9 mouse cellular contexts compared by ENCODE assay signal in genomic region chr1:74415143-74415542, GRCm38 (mm10). TPM values are rescaled to one million over a fixed set of nuclear protein-coding genes. Genes with fewer than 3 reads are reported as not detected.
DNase-seq lines count a peak whose midpoint lies in the region; ATAC-seq and TF ChIP-seq lines count a peak whose summit lies in the region.
"Had no signal": no experiment of that assay in that cellular context is flagged by ENCODE, and none has a peak within 500 bp of the region (broad histone marks: within the 10 kb centered on the region; RNA-seq: fewer than 3 reads in every experiment).

No protein-coding gene starts in this region.

- no peak overlapping the region for H3K27ac ChIP-seq in intestine, embryonic 15.5 days
- no peak overlapping the region for H3K27ac ChIP-seq in liver, postnatal 0 days (ENCODE audit: low read depth)
- no peak overlapping the region for H3K27ac ChIP-seq in hindbrain, embryonic 12.5 days

- H3K36me3 ChIP-seq in intestine, embryonic 15.5 days, result no peaks in the 10 kb centered on the region
- no peaks in the 10 kb centered on the region for H3K36me3 ChIP-seq in liver, postnatal 0 days (replicated peaks; ENCODE audit: insufficient read depth, low read length)
- no peaks in the 10 kb centered on the region for H3K36me3 ChIP-seq in hindbrain, embryonic 12.5 days

- DNase-seq in gastrocnemius, postnatal 10 days, result peak; percentile 23
- DNase-seq in gastrocnemius, adult 18-20 months (ENCODE audit: low spot score), result no peak
- DNase-seq in Muller cell, postnatal 12 days (ENCODE audit: inconsistent ontology term), result peak; percentile 60
- peak; percentile 85 for DNase-seq in liver, postnatal 0 days
- no peak for DNase-seq in frontal cortex, adult 2 months (ENCODE audit: extremely low spot score in 1 of 2, low spot score in 1 of 2)
- DNase-seq in urinary bladder, adult 2 months (ENCODE audit: low spot score), result no peak

- H3K4me2 ChIP-seq in intestine, embryonic 15.5 days (replicated peaks), result no peak overlapping the region
- H3K4me2 ChIP-seq in liver, postnatal 0 days (ENCODE audit: low read depth, low read length), result no peak overlapping the region
- no peak overlapping the region for H3K4me2 ChIP-seq in hindbrain, embryonic 12.5 days (replicated peaks)

- H3K4me3 ChIP-seq in intestine, embryonic 15.5 days (replicated peaks), result no peak overlapping the region
- H3K4me3 ChIP-seq in liver, postnatal 0 days (ENCODE audit: low read depth, low read length), result no peak overlapping the region
- H3K4me3 ChIP-seq in hindbrain, embryonic 12.5 days, result no peak overlapping the region

- no peaks in the 10 kb centered on the region for H3K9me3 ChIP-seq in intestine, embryonic 15.5 days
- H3K9me3 ChIP-seq in liver, postnatal 0 days (ENCODE audit: low read length), result no peaks in the 10 kb centered on the region
- H3K9me3 ChIP-seq in hindbrain, embryonic 12.5 days (replicated peaks), result no peaks in the 10 kb centered on the region

- TF ChIP-seq EP300 in liver, postnatal 0 days (IDR thresholded peaks at IDR 0.05; ENCODE audit: low read depth), result no peak

- no peaks in the 10 kb centered on the region for H3K27me3 ChIP-seq in intestine, embryonic 15.5 days (replicated peaks)
- no peaks in the 10 kb centered on the region for H3K27me3 ChIP-seq in liver, postnatal 0 days (ENCODE audit: insufficient read depth, low read length)
- H3K27me3 ChIP-seq in hindbrain, embryonic 12.5 days, result no peaks in the 10 kb centered on the region

- no peak overlapping the region for H3K9ac ChIP-seq in intestine, embryonic 15.5 days
- H3K9ac ChIP-seq in liver, postnatal 0 days (replicated peaks), result no peak overlapping the region
- no peak overlapping the region for H3K9ac ChIP-seq in hindbrain, embryonic 12.5 days

- peaks cover 10% of the 10 kb centered on the region; the same call in 1 of the 2 replicates for H3K4me1 ChIP-seq in intestine, embryonic 15.5 days (replicated peaks)
- H3K4me1 ChIP-seq in liver, postnatal 0 days (ENCODE audit: insufficient read depth), result peaks cover 5% of the 10 kb centered on the region; the same call in 1 of the 2 replicates
- no peaks in the 10 kb centered on the region for H3K4me1 ChIP-seq in hindbrain, embryonic 12.5 days

- peak; percentile 72 for ATAC-seq in intestine, embryonic 15.5 days
- ATAC-seq in liver, postnatal 0 days, result peak; percentile 87
- no peak for ATAC-seq in hindbrain, embryonic 12.5 days (ENCODE audit: low FRiP score)

- 54% methylated on average over 4 of the region's 4 CpGs for WGBS in intestine, embryonic 15.5 days
- WGBS in liver, postnatal 0 days (ENCODE audit: insufficient replicate concordance), result 45% methylated on average over 4 of the region's 4 CpGs
- WGBS in hindbrain, embryonic 12.5 days, result 39% methylated on average over 4 of the region's 4 CpGs

- TF ChIP-seq CTCF in liver, postnatal 0 days (IDR thresholded peaks at IDR 0.05; ENCODE audit: low read depth), result no peak

RNA-seq across cellular contexts. Expression of gene Vil1, which starts 6.0 kb away (rescaled TPM):
- total RNA-seq in gastrocnemius, postnatal 10 days (2021), result under 1 TPM; 0.09 to 0.16 TPM
- total RNA-seq in gastrocnemius, adult 18-20 months (2021), result under 1 TPM in 1 of 2 experiments, not detected in 1; 0.11 TPM
- polyA plus RNA-seq in intestine, embryonic 15.5 days (2015; fragmentation: Nextera tagmentation; extraction: Ambion mirVana), result 135 and 146 TPM in 2 replicates
- polyA plus RNA-seq in liver, postnatal 0 days (2015; fragmentation: Nextera tagmentation; extraction: Ambion mirVana), result 0.13 and 0.19 TPM in 2 replicates
- polyA plus RNA-seq in frontal cortex, adult 2 months (2012; rRNA removed), result 0.42 and 0.82 TPM in 2 replicates
- 0.07 and 0.10 TPM in 2 replicates for polyA plus RNA-seq in urinary bladder, adult 2 months (2012; rRNA removed)
- 0.09 and 0.14 TPM in 2 replicates for polyA plus RNA-seq in hindbrain, embryonic 12.5 days (2016; fragmentation: Nextera tagmentation; extraction: Ambion mirVana)
- polyA plus RNA-seq: spleen, adult 2 months had no signal

RNA-seq across cellular contexts. Expression of gene Ctdsp1, which starts 23.8 kb away (rescaled TPM):
- total RNA-seq in gastrocnemius, postnatal 10 days (2021), result 100 to 1,000 TPM in 1 of 2 experiments, 10 to 100 TPM in 1; 99.4 to 103 TPM
- total RNA-seq in gastrocnemius, adult 18-20 months (2021), result 100 to 1,000 TPM; 107 TPM
- polyA plus RNA-seq in intestine, embryonic 15.5 days (2015; fragmentation: Nextera tagmentation; extraction: Ambion mirVana), result 75.4 and 78.7 TPM in 2 replicates
- 40.0 and 40.4 TPM in 2 replicates for polyA plus RNA-seq in liver, postnatal 0 days (2015; fragmentation: Nextera tagmentation; extraction: Ambion mirVana)
- polyA plus RNA-seq in frontal cortex, adult 2 months (2012; rRNA removed), result 27.4 and 27.7 TPM in 2 replicates
- 93.7 and 117 TPM in 2 replicates for polyA plus RNA-seq in urinary bladder, adult 2 months (2012; rRNA removed)
- 38.8 and 39.2 TPM in 2 replicates for polyA plus RNA-seq in hindbrain, embryonic 12.5 days (2016; fragmentation: Nextera tagmentation; extraction: Ambion mirVana)

RNA-seq across cellular contexts. Expression of gene Slc11a1, which starts 40.1 kb away (rescaled TPM):
- 1 to 10 TPM; 2.5 to 5.2 TPM for total RNA-seq in gastrocnemius, postnatal 10 days (2021)
- 1 to 10 TPM; 3.6 to 8.1 TPM for total RNA-seq in gastrocnemius, adult 18-20 months (2021)
- 6.4 and 6.7 TPM in 2 replicates for polyA plus RNA-seq in intestine, embryonic 15.5 days (2015; fragmentation: Nextera tagmentation; extraction: Ambion mirVana)
- 12.8 and 15.1 TPM in 2 replicates for polyA plus RNA-seq in liver, postnatal 0 days (2015; fragmentation: Nextera tagmentation; extraction: Ambion mirVana)
- 5.5 and 9.1 TPM in 2 replicates for polyA plus RNA-seq in frontal cortex, adult 2 months (2012; rRNA removed)
- polyA plus RNA-seq in urinary bladder, adult 2 months (2012; rRNA removed), result 13.2 and 16.5 TPM in 2 replicates
- 2.0 and 2.2 TPM in 2 replicates for polyA plus RNA-seq in hindbrain, embryonic 12.5 days (2016; fragmentation: Nextera tagmentation; extraction: Ambion mirVana)

RNA-seq across cellular contexts. Expression of gene Catip, which starts 53.2 kb away (rescaled TPM):
- total RNA-seq in gastrocnemius, postnatal 10 days (2021), result under 1 TPM; 0.16 to 0.36 TPM
- under 1 TPM in 1 of 2 experiments, not detected in 1; 0.11 TPM for total RNA-seq in gastrocnemius, adult 18-20 months (2021)
- polyA plus RNA-seq in intestine, embryonic 15.5 days (2015; fragmentation: Nextera tagmentation; extraction: Ambion mirVana), result 0.39 and 0.53 TPM in 2 replicates
- polyA plus RNA-seq in liver, postnatal 0 days (2015; fragmentation: Nextera tagmentation; extraction: Ambion mirVana), result 0.11 TPM in 1 of 2 replicates, not detected in the other
- 5.3 and 6.0 TPM in 2 replicates for polyA plus RNA-seq in frontal cortex, adult 2 months (2012; rRNA removed)
- polyA plus RNA-seq in urinary bladder, adult 2 months (2012; rRNA removed), result 2.7 and 2.9 TPM in 2 replicates
- 1.4 and 1.5 TPM in 2 replicates for polyA plus RNA-seq in hindbrain, embryonic 12.5 days (2016; fragmentation: Nextera tagmentation; extraction: Ambion mirVana)

Comparison
In these comparisons a context has a peak if more than half of its experiments do, and no peak if none do; other contexts are left out.
1. DNase-seq: peak in gastrocnemius, postnatal 10 days (single experiment), Muller cell, postnatal 12 days (single experiment) and liver, postnatal 0 days (single experiment); none in gastrocnemius, adult 18-20 months (single experiment), frontal cortex, adult 2 months (0 of 2) and urinary bladder, adult 2 months (single experiment).
2. RNA of gene Vil1, which starts 6.0 kb away (polyA plus RNA-seq): 135 to 146 TPM in intestine, embryonic 15.5 days; 0.42 to 0.82 TPM in frontal cortex, adult 2 months, 0.13 to 0.19 TPM in liver, postnatal 0 days, 0.09 to 0.14 TPM in hindbrain, embryonic 12.5 days and 0.07 to 0.10 TPM in urinary bladder, adult 2 months; every median in the first group is over 10 times any median in the second.